Mouse (Mus musculus) lung, postnatal 0 days (tissue): Measurements from ENCODE around the gene Pgbd1.

ENCODE experiments used
- CTCF ChIP-seq: IDR thresholded peaks from 2 replicates; pipeline ENCODE4 v1.5.1; 2016; ENCODE audit warnings: antibody characterized with exemption, mild to moderate bottlenecking
- EP300 ChIP-seq: IDR thresholded peaks from 2 replicates; pipeline ENCODE4 v1.6.1; 2016; ENCODE audit warnings: antibody characterized with exemption, mild to moderate bottlenecking, control low read depth

GRCm38 (mm10) chr13:21397486-21397885 is 43.4 kb downstream of the Pgbd1 start:
- no peak for TF ChIP-seq CTCF
- TF ChIP-seq EP300 = no peak
